Mouse (Mus musculus) embryo, embryonic 10 days (tissue): ENCODE results near the gene Timm50.

Experiments used
- DNase-seq: peaks from one replicate; pipeline ENCODE4 v3.0.0-alpha.2; 2015; ENCODE audit warnings: low spot score

Timm50 gene

DNA sequence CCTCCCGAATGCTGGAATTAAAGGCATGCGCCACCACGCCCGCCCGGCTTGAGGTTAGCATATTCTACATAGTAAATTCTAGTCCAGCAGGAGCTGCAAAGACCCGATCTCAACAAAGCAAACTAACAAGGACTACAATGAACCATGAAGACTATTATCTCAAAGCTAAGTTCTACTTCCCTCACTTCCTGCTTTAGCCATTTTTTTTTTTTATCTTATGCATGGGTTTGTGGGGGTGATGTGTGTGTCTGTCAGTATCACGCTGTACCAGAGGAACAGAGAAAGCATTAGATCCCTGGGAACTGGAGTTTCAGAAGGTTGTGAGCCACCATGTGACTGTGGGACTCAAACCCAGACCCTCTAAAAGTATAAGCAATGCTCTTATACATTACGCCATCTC, 13.4 kb upstream of the Timm50 start:
- DNase-seq, result no peak

DNA sequence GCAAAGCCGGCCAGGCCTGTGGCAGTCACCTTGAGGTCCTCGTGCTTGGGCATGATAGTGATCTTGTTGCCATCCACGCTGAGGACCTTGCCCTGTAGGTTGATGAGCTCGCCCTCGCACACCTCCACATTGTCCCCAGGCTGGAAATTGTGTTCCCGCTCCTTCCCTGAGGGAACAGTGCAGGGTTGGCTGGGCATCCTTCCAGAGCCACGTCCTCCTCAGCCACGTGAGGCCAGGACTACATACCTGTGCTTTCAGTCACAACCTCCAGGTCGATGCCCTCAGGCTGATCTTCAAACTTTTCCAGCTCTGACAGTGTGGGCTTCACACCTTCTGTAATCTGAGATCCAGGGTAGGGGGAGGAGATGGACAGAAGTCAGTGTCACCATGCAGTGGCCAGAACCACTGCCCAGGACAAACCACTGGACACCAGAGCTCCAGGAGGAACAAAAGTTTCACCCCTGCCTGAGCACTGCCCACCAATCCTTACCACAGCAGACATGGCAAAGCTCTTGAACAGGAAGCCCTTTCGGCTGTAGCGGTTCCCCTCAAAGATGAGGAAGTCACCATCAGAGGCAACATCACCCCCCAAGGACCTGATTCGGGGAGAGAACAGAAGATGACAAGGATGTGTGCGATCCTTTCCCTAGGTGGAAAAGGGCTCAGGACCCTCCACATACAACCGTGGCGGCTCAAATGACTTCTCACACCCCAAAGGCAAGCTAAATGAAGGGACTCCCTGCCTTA, 10.3 kb upstream of the Timm50 start:
- no peak for DNase-seq

DNA sequence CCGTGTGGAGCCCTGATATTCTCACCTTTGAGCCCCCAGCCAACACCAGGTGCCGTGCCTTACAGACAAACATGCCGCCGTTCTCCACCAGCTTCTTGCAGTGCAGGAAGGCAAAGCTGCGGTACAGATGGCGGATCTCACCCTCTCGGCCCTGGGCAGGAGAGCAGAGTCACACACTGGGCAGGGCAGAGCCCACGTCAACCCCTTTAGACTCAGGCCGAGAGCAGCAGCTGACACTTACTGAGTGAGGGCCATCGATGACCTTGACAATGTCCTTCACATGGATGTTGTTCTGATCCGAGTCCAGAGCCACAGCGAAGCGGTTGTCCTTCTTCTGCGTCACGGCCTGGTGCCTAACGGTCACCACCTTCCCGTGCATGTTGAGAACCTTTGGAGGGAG, 6.8 kb upstream of the Timm50 start:
- DNase-seq, result no peak

DNA sequence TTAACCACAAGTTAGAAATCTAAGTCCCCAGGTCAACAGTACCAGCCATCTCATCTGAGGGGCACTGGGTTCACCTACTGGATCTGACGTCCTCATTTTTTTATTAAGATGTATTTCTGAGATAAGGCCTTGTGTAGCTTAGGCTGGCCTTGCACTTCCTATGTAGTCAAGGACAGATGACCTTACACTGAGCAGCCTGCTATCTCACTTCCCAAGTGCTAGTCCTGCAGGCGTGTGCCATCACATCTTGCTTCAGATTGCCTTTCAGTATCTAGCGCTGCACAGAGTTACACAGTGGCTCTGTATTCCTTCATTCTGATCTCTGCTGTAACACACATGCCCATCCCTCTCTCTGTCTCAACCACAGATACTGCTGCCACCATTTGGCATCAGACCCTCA, 6.2 kb upstream of the Timm50 start:
- no peak for DNase-seq

DNA sequence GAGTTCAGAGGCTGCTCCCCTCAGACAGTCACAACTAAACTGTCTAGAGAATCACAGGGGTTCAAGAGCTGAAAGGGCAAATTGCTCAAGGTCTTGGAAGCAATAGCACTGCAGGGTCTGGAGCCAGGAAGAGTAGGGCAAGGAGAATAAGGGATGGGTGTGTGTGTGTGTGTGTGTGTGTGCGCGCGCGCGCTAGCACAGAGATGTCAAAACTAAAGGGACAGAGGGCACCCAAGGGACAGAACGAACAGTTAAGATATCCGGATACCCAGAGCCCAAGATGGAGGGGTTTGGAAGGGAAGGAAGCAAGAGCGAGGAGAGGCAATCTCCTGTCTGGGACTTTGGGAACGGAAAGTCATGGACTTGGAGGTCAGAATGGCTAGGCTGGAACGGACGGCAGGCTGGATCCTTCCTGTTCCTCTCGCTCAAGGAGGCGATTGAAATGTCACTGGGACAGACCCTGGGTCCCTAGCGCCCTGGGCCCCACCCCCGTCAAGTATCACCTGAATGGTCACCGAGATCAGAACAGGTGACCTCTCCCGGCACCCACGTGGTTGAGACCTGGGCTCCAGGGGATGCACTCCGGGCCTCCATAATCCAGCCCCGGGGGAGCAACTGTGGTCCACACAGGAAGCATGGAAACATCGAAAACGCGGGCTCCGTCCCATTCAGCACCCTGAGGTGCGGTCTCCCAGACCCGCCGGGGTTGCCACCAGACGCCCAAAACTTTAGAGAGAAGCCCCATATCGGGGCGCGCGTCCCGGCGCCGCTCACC, 534 bp downstream of the Timm50 start:
- DNase-seq, result no peak

DNA sequence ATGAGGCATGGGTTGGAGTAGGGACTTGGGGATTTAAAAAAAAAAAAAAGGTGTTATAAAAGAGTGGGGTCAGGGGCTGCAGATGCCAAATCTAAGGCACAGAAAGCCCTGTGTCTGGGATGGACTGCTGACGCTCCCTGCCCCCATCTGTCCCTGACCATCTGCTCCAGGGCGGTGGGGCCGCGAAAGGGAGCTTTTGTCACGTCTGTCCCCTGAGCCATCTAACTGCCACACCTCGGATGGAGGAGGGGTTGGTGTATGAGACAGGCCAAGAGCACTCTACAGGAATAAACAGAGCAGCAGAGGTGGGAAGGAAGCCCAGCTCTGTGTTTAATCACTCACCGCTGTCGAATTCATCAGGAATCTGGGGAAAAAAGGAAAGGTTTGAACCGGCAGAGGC, 2.1 kb downstream of the Timm50 start:
- DNase-seq, result peak; percentile 45

DNA sequence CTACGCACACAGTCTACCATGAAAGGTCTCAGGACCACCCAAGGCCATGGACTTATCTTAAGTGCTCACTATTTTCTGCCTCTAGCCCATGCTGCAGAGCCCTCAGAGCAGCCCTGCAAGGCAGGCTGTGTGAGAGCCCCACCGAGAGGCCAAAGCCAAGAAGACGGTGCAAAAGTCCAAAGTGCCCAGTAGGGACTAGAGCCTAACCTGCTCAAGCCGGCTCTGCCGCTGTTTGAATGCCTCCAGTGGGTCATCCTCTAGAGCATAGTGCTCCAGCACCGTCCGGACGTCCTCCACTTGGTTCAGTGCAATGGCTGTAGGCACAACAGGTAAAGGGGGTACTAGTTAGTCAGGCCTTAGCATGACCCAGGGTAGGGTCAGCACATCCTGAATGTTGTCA, 5.7 kb downstream of the Timm50 start:
- DNase-seq, result no peak

DNA sequence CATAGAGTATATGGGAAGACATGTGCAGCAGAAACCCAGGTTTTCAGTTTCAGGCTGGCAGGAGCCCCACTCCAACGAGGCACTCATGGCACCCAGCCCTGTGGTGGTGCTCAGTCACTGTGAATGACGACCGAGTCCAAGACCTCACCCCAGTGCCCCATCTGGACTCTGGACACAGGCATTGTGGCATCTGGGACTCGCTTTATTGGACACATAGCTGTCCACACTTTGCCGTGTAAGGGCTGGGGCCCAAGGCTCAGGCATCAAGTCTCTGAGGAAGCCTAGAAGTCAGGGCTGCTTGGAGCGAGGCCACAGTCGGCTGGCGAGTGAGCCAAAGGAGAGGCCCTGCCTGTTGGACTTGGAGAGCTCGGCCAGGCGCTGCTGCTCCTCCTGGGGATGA, 6.2 kb downstream of the Timm50 start:
- DNase-seq, result no peak

DNA sequence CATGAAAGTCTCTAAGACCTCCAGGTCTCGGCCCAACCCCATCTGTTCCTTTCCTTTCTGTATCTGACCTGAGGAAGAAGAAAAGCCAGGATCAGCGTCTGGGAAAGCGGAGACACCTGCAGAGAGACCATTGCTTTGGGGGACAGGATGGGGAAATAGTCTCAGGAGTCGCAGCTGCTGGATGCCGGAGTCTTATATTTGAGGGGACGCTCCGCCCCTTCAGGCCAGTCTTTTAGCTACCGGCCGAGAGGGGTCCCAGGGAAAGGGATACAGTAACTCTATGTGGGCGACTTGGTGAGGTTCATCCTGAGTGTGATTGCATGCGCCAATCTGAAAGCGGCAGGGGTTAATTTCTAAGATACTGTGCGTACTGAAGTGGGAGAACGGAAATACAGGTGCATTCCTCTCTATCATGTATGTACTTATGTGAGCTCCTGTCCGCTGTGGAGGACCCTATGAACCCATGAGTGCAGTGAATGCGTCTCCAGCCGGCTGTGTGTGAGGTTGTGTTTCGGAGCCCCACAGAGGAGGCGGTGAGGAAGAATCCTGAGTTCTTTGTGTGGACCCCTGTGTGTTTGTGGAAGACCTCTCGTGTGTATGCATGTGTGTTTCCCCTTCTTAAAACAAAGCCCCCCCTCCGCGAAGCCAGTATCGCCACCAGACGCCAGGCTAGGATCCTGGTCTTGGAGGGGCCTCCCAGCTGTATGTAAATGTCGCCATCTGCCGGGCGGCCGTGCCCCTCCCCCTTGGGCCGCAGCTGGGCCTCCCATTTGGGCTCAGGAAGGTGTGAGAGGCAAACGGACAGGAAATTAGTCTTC, 10.0 kb downstream of the Timm50 start, which contains the start of gene Dll3:
TSS of gene Dll3 (minus strand) at position 623 of the 818 bp plus-strand sequence.
- DNase-seq, result peak; percentile 80

DNA sequence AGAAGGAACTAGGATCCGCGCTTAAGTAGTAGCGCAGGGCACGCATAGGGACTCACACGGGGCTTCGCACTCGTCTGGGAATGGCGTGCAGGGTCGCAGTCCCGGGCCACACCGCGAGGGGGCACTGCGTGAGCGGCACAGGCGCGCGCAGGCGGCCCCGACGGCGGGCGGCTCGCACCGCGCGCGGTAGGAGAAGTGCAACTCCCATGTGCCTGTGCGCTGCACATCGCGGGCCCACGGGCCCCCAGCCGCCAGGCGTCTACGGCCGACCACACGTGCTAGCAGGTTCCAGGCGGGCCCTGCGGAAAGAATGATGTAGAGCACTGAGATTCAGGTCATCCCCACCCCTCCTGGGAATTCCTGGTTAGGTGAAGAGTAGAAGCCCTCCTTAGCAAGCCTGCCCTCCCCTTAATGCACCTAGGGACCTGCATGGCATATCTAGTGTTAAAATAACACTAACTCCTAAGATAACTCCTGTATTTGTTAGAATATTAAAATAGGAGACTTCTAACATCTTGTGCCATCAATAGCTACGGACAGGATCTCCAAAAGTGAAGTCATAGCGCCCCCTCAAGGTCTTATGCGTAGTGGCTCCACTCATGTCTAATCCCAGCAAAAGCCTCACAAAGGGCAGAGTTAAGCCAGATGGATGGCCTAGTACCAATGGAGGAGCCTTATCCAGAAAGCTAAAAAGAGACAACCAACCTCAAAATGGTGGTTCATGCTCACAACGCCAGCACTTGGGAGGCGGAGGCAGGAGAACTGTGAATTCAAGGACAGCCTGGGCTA, 12.8 kb downstream of the Timm50 start:
- DNase-seq, result peak; percentile 89

DNA sequence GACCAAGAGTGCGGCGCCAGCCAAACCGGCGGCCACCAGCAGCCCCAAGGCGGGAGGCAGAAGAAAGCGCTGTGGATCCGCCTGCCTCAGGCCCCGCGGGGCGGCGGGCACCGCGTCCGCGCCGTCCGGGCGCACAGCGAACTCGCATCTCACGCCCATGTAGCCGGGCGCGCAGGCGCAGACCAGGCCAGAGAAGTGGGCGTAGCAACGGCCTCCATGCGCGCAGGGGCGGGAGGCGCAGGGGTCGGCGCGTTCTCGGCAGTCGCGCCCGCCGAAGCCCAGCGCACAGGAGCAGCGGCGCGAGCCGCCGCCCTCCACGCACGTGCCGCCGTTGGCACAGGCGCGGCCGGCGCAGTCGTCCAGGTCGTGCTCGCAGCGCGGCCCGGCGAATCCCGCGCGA, 17.4 kb downstream of the Timm50 start:
- peak; percentile 92 for DNase-seq

DNA sequence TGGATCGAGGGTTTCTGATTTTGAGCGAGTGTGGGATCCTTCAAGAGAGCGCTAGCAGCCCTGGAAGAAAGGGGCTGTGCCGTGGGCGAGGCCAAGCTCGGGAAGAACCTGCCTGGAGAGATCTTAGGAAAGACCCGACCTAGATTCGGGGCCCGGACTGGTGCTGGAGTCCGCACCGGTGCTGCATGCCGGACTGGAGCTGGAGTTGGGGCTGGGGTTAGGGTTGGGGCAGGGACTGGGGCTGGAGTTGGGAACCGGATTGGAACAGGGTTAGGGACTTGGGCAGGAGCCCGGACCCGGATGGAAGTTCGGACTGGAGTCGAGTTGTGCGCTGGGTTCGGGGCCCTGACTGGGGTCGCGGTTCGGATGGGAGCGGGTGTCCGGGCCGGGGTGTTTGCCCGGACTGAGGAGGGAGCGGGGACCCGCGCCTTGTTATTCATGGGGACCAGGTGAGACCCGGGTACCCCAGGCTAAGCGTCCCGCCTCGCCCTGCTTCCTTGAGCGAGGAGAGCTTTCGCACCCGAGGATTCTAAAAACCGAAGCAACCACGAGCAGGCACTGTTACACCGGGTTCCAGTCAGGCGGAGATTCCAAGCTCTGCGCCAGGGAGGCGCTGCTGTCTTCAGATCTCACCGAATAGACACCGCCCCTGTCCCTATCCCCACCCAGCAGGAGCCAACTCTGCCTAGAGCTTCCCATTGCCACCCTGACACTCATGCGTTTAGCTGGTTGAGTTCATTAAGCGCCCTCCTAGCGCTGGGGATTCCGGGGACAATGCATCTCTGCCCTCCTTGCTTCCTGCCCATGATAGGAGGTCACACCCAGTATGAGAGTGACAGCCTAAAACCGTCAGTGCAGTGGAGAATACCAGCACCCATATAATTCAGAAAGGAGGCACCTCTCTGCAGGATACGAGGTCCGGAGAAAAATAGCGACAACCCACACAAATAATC, 21.0 kb downstream of the Timm50 start, which contains the start of gene Selenov:
TSS of gene Selenov (minus strand) at position 549 of the 953 bp plus-strand sequence.
- DNase-seq, result peak; percentile 78

DNA sequence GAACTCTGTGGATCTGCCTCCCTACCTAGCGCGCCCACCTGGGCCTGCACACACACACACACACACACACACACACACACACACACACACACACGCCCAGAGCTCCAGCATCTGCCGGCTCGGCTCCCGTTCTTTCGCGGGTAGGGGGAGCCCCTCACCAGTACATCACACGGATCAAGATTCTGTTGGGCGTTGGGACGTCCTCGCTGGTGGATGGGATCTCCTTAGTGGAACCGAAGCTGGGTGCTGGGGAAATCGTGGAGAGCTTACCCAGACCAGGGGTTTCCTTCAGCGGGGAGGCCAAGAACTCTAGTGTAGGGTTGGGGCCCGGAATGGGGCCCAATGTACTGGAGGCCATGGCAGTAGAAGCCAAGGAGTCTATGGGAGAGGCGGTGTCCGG, 21.7 kb downstream of the Timm50 start:
- DNase-seq, result peak; percentile 61

DNA sequence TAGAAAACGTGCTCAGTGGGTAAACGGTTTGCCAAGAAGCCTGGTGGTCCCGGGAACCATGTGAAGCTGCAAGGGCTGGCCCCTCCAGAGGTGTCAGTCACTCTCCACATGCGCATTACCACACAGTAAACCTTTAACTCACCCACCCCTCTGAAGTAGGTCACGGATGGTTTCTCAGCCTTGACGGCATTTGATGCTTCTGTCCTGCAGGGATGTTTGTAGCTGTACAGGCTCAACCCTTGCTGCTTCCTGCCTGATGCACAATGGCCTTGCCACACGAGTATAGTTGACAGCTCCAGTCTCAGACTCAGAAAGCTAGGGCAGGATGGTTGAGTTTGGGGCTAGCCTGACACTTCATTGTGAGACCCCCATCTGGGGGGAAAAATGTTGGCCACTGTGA, 31.2 kb downstream of the Timm50 start:
- no peak for DNase-seq

DNA sequence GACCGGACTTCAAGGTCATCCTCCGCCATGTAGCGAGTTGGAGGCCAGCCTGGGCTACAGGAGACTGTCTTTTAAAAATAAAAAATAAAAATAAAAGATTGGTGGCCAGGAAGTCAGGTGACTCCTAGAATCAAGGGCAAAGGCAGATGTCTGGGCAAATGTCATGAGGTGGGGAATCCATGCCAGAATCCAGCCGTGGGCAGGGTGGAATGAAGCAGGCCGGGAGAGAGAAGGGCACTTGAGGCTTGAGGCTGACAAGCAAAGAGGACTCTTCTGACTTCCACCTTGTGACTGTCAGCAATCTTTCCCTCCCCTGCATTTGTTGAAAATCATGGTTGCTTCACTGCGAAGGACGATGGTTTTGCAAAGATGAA, 33.6 kb downstream of the Timm50 start:
- DNase-seq, result no peak

DNA sequence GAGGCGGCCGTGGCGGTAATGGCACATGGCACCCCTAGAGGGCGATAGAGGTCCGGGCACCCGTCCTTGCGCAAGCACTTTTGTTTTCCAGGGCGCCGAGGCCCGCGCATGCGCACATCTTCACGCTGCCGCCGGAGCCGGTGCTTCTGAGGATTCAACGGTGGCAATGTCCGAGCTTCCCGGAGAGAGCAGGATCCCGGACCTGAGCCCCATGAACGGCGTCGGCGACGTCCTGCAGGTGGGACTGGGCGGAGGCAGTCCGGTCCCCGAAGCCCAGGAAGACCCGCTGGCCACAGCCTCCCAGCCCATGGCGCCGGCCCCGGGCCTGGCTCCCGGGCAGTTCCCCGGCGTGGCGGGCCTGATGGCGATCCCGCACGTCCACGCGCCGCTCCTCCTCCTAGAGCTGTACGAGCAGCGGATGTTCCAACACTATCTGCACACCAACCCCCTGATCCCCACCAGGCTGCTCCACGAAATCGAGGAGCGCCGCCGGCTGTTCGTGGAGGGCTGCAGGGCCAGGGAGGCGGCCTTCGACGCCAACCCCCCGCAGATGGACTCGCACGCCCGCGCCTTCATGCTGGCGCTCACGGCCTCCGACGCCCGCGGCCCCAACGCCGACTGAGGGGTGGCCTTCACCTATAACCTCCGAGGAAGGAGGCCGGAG, 34.1 kb downstream of the Timm50 start, which contains the start of gene Eid2b:
TSS of gene Eid2b (plus strand) at position 125 of the 664 bp plus-strand sequence.
- DNase-seq, result peak; percentile 96

DNA sequence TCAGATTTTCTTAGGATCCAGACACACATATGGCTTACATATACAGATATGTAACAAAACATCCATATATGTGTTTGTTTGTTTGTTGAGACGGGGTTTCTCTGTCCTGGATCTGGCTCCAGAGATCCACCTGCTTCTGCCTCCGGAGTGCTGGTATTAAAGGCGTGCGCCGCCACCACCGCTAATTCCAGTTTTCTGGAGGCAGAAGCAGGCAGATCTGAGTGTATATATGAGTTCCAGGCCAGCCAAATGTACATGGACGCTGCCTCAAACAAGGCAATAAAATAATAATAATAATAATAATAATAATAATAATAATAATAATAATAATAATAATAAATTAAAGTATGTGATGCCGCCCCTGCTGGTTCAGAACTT, 34.6 kb downstream of the Timm50 start:
- DNase-seq, result no peak

DNA sequence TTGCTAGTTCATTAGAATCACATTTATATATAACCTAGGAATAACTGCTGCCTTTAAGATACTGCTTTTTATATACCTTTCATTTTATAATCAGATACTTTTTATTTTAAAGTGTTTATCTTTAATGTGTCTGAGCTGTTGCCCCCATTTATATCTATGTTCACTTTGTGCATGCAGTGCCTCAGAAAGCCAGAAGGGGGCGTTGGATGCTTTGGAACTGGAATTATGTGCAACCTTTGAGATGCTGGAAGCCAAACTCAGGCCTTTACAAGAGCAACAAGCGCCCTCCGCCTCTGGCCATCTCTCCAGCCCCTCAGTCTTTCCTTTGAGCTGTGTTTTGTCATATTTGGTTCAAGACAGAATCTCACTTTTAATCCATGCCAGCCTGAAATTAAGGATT, 40.1 kb downstream of the Timm50 start:
- no peak for DNase-seq

DNA sequence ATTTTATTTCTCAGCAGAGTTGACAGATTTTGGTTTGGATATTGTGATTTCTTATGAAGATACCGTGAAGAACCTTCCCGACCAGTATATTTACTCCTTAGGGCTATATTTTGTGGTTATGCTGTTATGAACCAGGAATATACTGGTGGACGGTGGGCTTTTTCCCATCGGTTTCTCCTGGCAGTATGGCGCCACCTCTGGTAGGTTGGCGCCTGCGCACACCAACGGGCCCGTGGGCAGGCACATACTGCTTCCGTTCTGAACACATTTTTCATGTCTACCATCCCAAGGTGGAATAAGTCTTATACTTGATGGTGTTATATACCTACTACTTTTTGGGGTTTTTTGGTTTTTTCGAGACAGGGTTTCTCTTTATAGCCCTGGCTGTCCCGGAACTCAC, 42.5 kb downstream of the Timm50 start:
- DNase-seq, result no peak

DNA sequence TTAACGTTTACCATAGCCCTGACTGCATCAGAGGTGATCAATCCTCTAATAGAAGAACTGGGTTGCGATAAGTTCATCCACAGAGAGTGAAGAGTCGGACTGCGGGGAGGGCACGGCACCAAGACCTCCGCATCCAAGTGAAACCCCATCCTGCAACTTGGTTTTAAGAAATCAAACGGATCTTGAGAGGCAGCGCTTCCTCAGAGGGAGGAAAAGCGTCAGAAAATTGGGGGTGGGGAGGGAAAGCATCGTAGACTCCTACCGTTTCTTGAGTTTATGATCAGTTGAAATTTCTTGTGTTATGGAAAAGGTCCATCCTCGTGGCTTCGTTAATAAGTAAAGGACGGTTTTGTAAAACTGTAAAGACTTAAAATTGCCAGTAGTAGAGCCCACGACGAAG, 43.3 kb downstream of the Timm50 start:
- no peak for DNase-seq
